Mouse (Mus musculus): ENCODE measurements at regions not wholly inside any gene's neighbourhood (a gene's known extent, or its start where the extent isn't known, plus 50 kb on each side); places are given as distances from the start of the nearest gene placed in this dataset.
"Not testable (repeated sequence)": the region's sequence is repeated elsewhere in the genome, so short reads cannot be mapped to it uniquely, and the experiment has no call there.

DNA sequence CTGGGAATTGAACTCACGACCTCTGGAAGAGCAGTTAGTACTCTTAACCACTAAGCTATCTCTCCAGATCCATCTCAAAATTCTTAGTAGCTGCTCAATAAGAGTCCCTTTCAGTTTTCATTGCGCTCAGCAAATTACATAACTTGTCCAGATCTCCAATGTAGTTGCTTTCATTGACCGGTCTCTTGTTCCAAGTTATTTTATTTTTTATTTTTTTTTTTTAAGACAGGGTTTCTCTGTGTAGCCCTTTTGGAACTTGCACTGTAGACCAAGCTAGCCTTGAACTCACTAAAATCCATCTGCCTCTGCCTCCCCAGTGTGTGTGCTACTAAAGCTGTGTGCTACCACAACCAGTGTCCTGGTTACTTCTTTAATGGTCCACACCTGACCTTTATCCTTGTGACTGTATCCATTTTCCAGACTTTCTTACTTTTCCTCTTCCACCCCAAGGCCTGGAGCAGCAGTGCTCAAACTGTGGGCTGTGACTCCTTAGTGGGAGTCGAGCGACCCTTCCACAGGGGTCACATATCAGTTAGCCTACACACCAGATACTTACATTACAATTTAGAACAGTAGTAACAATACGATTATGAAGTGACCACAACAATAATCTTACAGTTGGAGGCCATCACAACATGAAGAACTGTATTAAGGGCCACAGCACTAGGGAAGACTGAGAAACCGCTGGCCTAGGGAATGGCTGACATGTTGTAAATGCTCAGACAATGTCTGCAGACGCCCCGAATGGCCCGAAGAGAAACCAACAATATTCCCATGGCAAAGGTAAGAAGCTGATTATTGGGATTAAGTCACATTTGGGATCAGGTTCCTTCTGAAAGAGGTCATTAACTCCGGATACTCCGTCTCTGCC is 97.8 kb upstream of the Cpsf6 start:
- DNase-seq, result no peak

DNA sequence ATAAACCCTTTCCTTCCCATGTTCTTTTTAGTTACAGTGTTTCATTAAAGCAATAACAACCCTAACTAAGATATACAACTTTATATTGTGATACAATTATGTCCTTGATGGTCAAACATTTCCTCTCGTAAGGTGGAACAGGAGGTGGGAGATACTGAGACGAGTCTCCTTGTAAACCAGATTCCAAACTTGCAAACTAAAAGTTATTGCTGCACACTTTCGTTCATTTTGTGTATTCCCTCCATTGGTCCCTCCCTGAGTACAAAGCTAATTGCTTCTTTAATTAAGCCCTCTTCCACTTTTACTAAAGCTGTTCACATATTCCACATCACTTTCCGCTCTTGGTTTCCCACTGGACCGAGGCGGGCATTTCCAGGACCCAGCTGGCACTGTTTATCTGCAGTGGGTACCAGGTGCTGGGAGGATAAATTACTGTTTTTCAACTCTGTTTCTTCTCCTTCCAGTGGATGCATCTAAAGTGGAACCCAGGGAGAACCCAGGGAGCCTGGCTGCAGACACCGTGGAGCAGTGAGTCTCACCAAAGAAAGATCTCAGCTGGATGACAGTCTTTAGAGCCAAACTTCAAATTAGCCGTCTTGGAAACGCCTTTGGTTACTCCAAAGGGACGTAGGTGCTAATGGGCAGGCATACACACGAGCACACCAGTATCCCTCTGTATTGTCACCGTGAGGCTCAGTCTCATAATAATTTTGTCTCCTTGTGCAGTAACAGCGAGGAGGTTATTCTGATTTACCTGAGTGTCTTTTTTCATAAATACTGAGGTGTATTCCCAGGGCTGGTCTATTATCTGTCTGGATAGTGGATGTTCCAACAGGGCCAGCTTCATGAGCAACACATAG is 95.5 kb upstream of the Cpsf6 start:
- no peak for DNase-seq

DNA sequence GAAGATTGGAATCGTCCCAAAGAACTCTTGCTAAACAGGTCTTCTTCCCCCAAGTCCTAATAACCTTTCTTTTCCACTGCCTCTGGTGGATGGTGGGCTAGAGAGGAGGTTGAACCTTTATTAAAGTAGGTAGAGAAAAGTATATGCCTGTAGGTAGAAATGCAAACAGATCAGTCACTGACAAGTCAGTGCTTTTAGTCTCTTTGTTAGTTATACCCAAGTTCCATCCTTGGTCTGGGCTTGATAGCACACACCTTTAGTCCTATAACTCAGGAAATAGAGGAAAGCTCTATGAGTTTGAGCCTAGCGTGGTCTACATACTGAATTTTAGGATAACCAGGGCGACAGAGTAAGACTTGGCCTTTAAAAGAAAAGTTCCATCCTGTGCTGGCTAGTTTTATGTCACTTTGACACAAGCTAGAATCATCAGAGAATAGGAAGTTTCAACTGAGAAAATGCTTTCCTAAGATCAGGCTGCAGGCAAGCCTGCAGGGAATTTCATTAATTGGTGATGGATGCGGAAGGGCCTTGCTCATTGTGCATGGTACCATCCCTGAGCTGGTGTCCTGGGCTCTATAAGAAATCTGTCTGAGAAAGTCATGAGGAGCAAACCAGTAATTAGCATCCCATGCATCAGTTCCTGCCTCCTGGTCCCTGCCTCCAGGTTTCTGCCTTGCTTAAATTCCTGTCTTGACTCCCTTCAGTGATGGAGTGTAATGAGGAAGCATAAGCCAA is 94.7 kb upstream of the Cpsf6 start:
- no peak for DNase-seq

DNA sequence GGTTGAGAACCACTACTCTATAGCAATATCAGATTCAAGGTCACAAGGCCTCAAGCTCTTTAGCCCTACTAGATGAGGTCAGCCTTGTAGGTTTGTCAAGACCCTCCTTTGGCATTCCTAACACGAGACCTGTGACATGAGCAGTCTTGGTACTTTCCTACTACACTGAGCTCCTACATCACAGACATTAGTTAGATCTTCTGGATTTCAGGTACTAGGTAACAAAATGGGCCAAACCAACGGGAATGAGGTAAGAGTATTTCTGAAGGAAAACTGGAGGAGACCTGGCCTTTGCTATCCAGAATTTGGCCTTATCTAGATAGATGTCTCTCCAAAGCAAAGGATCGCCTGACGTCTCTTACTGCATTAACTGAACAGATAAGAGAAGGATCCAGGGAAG is 93.7 kb upstream of the Cpsf6 start:
- no peak for DNase-seq

DNA sequence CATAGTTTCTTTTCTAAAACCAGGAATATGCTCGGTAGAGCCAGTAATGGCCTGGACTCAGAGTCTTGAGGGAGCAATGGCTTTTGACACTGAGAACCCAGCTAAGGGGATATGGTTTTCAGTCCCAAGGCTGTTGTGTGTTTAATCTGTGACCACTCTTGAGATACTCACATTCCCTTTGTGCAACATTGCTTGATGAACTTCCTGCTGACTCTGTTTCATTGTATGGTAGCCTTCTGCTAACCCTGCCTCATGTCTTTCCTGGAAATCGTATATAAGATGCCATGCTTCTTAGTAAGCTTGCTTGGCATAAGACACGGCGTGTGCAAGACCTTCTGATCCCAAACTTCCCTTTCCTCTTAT is 92.7 kb upstream of the Cpsf6 start:
- DNase-seq, result no peak

DNA sequence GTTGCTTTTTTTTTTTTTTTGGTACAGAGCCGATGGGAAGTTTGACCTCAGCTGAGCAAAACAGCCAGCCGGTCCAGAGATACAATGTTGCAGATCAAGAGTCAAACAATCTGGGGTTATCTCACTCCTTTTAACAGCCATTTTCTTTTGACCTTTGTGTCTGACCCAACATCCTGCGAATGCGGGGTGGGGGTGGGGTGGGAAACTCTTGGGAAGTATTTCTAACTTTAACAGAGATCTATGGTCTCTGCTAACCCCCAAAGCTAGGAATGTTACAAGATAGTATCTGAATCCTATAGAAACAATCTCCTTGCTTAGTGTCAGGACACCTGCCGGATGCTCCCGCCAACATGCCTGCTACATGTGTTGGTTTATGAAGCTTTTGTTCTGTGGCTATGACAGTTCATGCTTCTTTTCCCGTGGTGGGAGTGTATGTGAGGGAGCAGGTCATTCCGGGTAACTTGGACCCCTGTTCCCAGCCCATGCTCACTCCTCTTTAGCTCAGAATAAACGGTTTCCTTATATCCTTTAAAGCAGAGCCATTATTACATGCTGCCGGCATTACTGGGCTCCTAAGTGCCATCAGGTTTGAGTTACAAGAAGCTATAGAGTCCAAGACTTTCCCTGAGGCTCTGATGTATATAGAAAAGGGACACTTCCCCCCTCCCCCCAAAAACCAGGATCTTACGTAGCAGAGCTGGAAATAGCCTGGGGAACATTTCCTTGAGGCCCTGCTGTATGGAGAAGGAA is 92.2 kb upstream of the Cpsf6 start:
- no peak for DNase-seq

DNA sequence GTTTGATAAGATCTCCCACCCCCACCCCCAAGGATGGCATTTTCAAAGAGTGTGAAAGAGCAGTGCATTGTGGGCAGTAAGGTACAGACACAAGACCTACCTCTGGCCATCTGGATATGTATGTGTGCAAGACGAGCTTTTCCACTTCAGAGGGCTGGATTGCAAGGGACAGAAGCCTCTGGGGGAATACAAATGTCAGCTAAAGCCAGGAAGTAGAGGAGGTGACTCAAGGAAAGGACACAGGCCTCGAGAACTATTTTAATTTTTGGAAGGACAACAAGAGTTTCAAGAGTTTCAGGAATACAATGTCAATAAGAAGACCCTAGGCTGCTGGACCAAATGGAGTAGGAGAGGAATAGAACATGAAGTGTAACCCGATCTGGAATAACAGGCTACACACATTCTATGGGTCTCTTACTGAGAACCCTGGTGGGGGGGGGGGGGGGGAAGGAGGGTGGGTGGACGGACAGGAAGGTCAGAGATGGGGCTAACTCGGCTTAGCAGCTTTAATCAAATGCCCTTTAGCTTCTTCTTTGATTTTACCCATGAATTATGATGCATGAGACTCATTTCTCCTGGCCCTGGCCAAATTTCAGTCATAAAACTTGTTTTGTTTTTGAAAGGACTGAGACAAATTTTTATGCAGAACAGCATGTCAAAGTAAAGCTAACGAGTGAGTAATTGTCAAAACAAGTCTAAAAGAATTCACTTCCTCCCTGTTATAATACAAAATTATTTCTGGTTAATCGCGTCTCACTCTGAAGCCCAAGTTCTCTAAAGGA is 91.4 kb upstream of the Cpsf6 start:
- DNase-seq, result no peak

DNA sequence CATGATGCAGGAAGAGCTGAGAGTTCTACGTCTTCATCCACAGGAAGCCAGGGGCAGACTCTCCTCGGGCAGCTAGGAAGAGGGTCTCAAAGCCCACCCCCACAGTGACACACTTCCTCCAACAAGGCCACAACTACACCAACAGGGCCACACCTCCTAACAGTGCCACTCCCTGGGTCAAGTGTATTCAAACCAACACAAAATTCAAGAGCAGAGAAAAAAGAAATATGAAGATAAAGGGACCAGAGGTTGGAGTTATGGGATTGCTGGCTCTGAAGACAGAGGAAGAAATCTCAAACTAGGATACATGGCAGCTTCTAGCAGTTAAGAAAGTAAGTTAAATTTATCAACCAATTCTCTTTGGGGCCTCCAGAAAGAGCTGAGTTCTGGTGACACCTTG is 90.7 kb upstream of the Cpsf6 start:
- DNase-seq, result no peak

DNA sequence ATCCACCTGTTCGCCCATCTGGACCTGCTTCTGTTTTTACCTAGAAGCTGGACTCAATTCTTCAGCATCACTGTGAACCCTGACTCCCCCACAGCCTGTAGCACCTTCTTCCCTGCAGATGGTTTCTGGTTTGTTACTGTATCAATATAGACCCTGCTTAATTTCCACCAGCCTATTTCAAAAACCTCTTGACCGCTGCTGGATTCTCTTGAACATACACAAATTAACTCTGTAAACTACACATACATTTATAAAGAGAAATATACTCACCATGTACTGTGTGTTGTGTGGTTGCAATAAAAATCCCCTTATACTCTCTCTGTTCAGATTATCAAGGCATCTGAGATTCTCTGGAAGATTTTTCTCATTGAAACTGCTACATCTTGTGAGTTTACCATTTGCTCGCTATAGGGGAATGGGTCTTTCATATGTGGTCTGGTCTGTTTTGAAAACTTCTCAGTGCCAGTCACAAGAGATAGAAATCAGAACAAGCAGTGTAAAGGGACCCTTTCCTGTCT is 89.8 kb upstream of the Cpsf6 start:
- no peak for DNase-seq

DNA sequence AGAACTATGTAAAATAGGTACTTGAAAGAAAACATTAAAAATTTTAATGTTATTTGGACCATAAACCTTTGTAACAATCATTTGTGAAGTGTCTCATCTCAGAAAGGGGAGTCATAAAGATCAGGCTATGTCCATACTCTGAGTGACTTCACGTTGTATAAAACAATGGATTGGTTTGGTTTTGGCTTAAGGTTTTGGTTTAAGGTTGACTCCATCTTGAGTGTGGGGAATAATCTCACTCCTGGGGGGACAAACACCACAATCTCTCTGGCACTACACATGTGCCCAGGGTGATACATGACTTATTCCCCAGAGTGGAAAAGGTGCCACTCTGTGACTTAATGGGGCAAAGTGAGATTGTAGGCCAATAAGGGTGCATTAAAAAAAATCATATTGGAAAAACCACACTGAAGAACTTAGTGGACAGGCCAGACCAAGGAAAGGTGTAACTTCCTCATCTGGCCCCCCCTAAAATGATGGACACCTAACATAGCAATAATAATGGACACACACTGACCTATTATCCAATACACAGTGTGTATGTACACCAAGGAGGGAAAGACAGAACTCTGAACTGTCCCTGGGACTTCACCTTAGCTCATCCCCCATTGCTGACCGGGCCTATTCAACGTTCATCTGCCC is 89.2 kb upstream of the Cpsf6 start:
- DNase-seq, result no peak

DNA sequence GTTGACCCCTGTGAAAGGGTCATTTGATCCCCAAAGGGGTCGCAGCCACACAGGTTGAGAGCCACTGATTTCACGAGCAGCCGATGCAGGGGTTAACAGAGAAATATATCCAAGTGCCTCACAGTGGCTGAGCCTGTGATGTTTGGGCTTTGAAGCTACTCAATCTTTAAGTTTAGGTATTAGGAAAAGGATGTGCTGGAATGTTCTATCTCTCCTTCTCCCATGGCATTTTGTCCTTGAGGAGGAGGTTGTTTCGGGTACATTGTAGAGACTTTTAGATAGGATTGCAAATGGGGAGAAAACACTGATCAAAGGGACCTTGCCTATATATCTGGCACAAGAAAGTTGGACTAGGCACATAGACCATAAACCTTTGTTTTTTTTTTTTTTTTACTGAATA is 88.6 kb upstream of the Cpsf6 start:
- no peak for DNase-seq

DNA sequence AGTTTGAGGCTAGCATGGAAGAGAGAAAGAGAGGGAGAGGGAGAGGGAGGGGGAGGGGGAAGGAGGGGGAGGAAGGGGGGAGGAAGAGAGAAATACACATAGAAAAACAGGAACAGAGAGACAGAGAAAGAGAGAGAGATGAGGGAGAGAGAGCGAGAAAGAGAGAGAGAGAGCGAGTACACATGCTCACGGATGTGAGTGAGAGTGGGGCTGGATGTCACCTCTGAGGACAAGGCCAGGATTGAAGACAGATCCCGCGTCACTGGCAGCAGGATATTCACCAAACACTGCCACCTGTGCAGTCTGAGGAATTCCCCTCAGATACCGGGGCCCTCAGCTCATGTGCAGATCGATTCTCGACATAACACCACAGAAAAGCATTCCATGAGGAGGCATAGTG is 87.3 kb upstream of the Cpsf6 start:
- no peak for DNase-seq

DNA sequence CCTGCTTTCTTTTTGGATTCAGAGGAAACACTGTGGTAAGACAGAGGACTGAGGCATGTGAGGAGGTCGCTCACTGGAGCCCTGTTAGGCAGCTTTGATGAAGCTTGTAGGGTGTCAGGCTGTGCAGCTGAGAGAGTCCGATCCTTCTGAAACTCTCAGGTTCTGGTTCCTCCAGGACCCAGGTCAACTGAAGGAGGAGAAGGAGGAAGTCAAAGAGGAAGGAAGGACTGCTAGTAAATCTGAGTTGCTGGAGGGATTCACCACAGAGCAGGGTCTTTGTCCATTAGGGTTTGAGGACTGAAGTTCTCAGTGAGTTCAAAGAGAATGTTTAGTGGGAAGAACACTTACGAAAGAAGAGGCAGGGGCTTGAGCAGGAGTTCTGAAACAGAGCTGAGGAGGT is 86.6 kb upstream of the Cpsf6 start:
- DNase-seq, result no peak

DNA sequence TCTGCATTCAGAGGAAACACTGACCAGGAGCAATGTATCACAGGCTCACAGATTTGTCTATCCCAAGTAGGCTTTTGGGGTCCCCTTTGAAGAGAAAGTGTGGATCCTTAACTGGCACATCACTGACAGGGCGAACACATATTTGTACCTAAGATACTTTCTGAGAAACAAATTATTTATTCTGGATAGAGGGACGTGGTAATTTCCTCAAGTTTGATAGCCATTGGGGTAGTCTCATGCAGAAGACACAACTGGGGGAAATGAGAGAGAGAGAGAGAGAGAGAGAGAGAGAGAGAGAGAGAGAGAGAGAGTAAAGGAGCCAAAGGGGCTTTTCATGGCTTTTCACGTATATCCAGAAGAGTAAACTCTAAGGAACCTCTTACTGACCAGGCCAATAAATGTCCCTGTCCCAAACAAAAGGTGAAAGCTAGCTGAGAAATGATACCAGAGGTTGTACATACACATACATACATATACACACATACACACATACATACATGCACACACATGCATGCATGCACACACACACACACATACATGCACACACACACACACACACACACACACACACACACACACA is 85.9 kb upstream of the Cpsf6 start:
- no peak for DNase-seq

DNA sequence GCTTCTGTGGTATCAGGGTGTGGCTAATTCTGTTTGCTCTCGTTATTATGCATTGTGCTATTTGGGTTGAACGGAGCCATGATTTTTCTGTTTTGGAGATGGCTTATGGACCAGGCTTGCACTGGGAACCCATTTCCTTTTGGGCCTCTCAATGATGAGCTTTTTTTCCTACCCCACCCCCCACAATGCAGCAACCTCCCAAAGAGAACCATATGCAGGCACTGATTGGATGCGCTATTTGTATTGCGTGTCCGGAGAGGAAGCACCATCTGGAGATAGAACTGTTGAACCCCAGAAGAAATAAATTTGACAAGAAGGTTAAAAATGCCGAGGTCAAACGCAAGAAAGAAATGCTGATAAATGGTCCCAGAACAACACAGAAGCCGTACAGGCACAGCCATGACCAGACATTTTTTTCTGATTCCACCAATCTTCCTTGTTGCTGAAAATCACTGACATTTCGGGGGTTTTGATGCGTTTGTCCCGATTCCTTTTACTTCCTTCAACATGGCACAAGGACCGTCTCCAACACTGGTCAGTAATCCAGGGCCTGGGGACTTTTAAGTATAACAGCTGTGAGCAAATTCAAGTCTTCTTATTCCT is 85.3 kb upstream of the Cpsf6 start:
- DNase-seq, result no peak

DNA sequence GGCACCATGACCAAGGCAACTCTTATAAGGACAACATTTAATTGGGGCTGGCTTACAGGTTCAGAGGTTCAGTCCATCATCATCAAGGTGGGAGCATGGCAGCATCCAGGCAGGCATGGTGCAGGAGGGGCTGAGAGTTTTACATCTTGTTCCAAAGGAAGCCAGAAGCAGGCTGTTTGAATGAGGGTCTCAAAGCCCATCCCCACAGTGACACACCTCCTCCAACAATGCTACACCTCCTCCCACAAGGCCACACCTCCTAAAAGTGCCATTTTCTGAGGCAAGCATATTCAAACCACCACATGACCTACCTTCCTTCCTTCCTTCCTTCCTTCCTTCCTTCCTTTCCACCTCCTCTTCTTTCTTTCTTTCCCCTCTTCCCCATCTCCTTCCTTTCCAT is 84.5 kb upstream of the Cpsf6 start:
- DNase-seq, result not testable (repeated sequence)

DNA sequence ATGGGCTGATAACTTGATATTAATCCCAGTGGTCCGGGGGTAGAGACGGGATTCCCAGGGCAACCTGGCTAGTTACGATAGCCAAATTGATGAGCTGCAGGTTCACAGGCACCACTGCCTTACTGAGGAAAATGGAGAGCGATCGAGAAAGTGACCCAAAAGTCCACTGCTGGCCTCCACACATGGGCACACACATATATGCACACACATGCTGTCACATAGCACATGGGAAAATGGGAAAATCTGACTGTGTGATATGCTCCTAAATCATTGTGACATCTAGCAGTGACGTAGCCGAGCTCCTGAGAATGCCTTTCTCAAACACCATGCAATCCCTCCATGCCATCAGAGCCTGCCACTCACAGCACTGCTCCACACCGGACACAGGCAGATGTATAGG is 83.8 kb upstream of the Cpsf6 start:
- DNase-seq, result no peak

DNA sequence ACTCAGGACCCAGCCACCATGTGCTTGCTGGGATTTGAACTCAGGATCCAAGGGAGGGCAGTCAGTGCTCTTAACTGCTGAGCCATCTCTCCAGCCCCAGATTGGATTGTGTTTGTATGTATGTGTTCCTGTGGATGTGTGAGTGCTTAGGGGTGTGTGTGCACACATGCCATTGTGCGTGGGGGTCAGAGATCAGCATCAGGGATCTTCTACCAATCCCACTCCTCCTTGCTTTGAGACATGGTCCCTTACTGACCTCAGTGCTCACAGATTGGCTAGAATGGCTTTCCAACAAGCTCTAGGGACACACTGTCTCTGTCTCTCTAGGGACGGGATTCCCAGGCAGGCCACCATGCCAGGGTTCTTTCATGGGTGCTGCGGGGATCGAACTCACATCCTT is 83.1 kb upstream of the Cpsf6 start:
- no peak for DNase-seq

DNA sequence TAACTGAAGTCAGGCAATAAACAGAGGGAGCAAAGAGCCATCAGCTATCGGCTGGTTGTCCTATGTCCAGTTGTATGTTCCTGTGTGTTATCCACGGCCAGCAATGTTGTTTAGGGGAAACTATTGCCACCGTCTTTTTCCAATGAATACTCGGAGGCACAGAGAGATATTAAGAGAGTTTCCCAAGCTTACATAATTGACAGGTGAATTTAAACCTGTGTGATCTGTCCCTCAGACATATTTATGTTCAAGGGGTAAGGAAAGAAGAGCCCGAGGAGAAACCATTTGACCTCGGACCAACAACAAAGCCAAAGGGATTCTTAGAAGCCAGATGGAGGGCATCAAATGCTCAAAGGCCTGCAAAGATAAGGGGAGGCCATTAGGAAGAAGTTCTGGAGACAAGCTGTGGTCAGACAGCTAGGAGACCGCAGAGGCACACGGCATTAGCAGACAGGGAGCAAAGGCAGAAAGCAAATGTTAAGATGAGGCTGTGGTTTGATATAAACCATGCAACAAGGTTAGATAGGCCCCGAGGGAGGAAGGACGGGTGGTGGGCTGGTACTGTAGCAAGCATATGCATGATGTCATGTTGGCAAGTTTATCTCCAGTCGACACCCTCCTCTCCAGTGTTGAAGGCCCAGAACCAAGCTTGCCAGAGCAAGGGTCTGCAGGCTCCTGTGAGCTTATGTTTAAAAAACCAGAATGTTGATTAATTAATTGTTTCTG is 82.1 kb upstream of the Cpsf6 start:
- no peak for DNase-seq

Measured in gastrocnemius, postnatal 10 days (tissue).